Comparison of ENCODE assay signal across 33 mouse cellular contexts in genomic region chr12:55816488-55816887, GRCm38 (mm10).
"Had no signal": no experiment of that assay in that cellular context is flagged by ENCODE, and none has a peak within 500 bp of the region (broad histone marks: within the 10 kb centered on the region; RNA-seq: fewer than 3 reads in every experiment).

No protein-coding gene starts in this region.

- H3K4me1 ChIP-seq: heart, embryonic 10.5 days; intestine, embryonic 15.5 days had no signal

- H3K27ac ChIP-seq: heart, embryonic 10.5 days; heart, embryonic 13.5 days; heart, embryonic 15.5 days; hindbrain, embryonic 10.5 days; hindbrain, embryonic 12.5 days; hindbrain, embryonic 13.5 days; hindbrain, embryonic 14.5 days; hindbrain, embryonic 15.5 days; hindbrain, postnatal 0 days; intestine, embryonic 15.5 days; kidney, postnatal 0 days; layer of hippocampus, adult 2 months; left cerebral cortex, adult 2 months had no signal

- H3K9ac ChIP-seq: heart, embryonic 12.5 days; heart, embryonic 13.5 days; heart, embryonic 15.5 days; hindbrain, embryonic 12.5 days; hindbrain, embryonic 13.5 days; hindbrain, embryonic 14.5 days; hindbrain, embryonic 15.5 days; intestine, embryonic 15.5 days had no signal

- DNase-seq: heart, postnatal 10 days; heart, postnatal 14 days; heart, postnatal 36 days; heart, postnatal 4 days; kidney, adult 11 months; kidney, adult 18-20 months; kidney, adult 8-10 months; kidney, postnatal 10 days; kidney, postnatal 14 days; kidney, postnatal 25 days; kidney, postnatal 36 days; kidney, postnatal 4 days; layer of hippocampus, adult 9-11 months; layer of hippocampus, postnatal 36 days had no signal

- H3K27me3 ChIP-seq: heart, embryonic 12.5 days; heart, embryonic 13.5 days; heart, embryonic 15.5 days; hindbrain, embryonic 12.5 days; hindbrain, embryonic 13.5 days; hindbrain, embryonic 15.5 days; intestine, embryonic 15.5 days had no signal

- H3K36me3 ChIP-seq: heart, embryonic 10.5 days; heart, embryonic 13.5 days; heart, embryonic 15.5 days; hindbrain, embryonic 12.5 days; hindbrain, embryonic 13.5 days; hindbrain, embryonic 15.5 days; intestine, embryonic 15.5 days had no signal

- H3K9me3 ChIP-seq: heart, embryonic 10.5 days; heart, embryonic 12.5 days; heart, embryonic 13.5 days; heart, embryonic 15.5 days; hindbrain, embryonic 10.5 days; hindbrain, embryonic 12.5 days; hindbrain, embryonic 13.5 days; hindbrain, embryonic 15.5 days; intestine, embryonic 15.5 days had no signal

- H3K4me3 ChIP-seq: heart, embryonic 10.5 days; heart, embryonic 12.5 days; heart, embryonic 13.5 days; heart, embryonic 15.5 days; hindbrain, embryonic 10.5 days; hindbrain, embryonic 12.5 days; hindbrain, embryonic 13.5 days; hindbrain, embryonic 15.5 days; intestine, embryonic 15.5 days; layer of hippocampus, adult 2 months; left cerebral cortex, adult 2 months had no signal

- H3K4me2 ChIP-seq: heart, embryonic 11.5 days; heart, embryonic 12.5 days; heart, embryonic 13.5 days; heart, embryonic 15.5 days; hindbrain, embryonic 12.5 days; hindbrain, embryonic 13.5 days; hindbrain, embryonic 14.5 days; hindbrain, embryonic 15.5 days; intestine, embryonic 15.5 days had no signal

- ATAC-seq: hindbrain, embryonic 16.5 days; hindbrain, postnatal 0 days; inflammation-experienced regulatory T-cells, adult 6 months; intestine, embryonic 15.5 days; intestine, embryonic 16.5 days; intestine, postnatal 0 days had no signal
